Mouse (Mus musculus) neural tube, embryonic 12.5 days (tissue): ENCODE data around the gene Irs2. TPM values are rescaled to one million over a fixed set of nuclear protein-coding genes. Genes with fewer than 3 reads are reported as not detected.
A peak's percentile ranks its signal among the peaks of the same experiment; 100 is the strongest.

Source experiments
- ATAC-seq: fragments of 200-750 bp; cut with Nextera tagmentation; 2 replicates; pipeline ENCODE4 v1.8.0; 2017; ENCODE audit warnings: low read depth, mild to moderate bottlenecking, moderate TSS enrichment, moderate library complexity; ENCODE audit not compliant: low FRiP score
- H3K27ac ChIP-seq: fragments of 300-500 bp; sonication (generic); 2 replicates; pipeline ENCODE4 v1.5.1; 2016
- H3K27me3 ChIP-seq: fragments of 300-500 bp; sonication (generic); replicated peaks from 2 replicates; pipeline ENCODE4 v1.6.1; 2016; ENCODE audit warnings: mild to moderate bottlenecking
- H3K36me3 ChIP-seq: fragments of 300-500 bp; sonication (generic); 2 replicates; pipeline ENCODE4 v1.6.1; 2016; ENCODE audit warnings: mild to moderate bottlenecking
- H3K4me1 ChIP-seq: fragments of 300-500 bp; sonication (generic); 2 replicates; pipeline ENCODE4 v1.6.1; 2016
- H3K4me2 ChIP-seq: fragments of 300-500 bp; sonication (generic); replicated peaks from 2 replicates; pipeline ENCODE4 v1.6.1; 2016; ENCODE audit warnings: mild to moderate bottlenecking
- H3K4me3 ChIP-seq: fragments of 300-500 bp; sonication (generic); 2 replicates; pipeline ENCODE4 v1.5.1; 2016
- H3K9ac ChIP-seq: fragments of 300-500 bp; sonication (generic); 2 replicates; pipeline ENCODE4 v1.6.1; 2016; ENCODE audit warnings: mild to moderate bottlenecking
- H3K9me3 ChIP-seq: fragments of 300-500 bp; sonication (generic); 2 replicates; pipeline ENCODE4 v1.6.1; 2016; ENCODE audit warnings: mild to moderate bottlenecking
- whole genome bisulfite sequencing: fragments of 180-500 bp; shearing (Covaris S2); methylation state at CpG from one replicate; pipeline ENCODE4 v1.1.7; 2016; 5-methylcytosine and 5-hydroxymethylcytosine counted together
- polyA plus RNA-seq: library from polyadenylated mRNA; unstranded; fragments of >200 nt; fragmentation: Nextera tagmentation; extraction: Ambion mirVana; gene quantifications from 2 replicates; pipeline ENCODE4 v1.2.1, GENCODE M21; 2016

Irs2 gene
- polyA plus RNA-seq, result 8.3 and 9.5 TPM in 2 replicates

DNA sequence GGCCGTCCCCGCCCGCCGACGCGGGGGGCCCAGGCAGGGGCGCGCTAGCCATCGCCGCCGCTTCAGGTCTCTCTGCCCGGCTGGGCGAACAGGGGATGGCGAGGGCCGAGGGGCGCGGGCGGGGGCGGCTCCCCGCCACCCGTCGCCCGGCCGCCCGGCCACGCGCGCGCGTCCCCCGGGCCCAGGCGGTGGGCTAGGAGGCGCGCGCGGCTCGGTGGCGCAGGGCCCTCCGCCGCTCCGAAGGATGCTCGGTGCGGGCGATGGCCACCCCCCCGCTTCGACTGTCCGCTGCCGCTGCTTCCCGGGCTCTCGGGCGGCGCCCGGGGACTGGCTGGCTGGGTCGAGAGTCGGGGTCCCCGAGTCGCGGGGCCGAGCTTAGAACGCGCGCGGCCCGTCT lies at the start of gene Irs2:
TSS of gene Irs2 (minus strand) at position 80 of the 397 bp plus-strand sequence.
- peak within 1 kb of the TSS; percentile 95 for H3K27ac ChIP-seq
- H3K4me1 ChIP-seq, result peaks cover 54% of the 10 kb centered on the region
- H3K4me3 ChIP-seq, result peak within 1 kb of the TSS; percentile 88
- peak within 1 kb of the TSS; percentile 89 for H3K9ac ChIP-seq
- H3K9me3 ChIP-seq, result no peaks in the 10 kb centered on the region
- H3K4me2 ChIP-seq, result peak within 1 kb of the TSS; percentile 81
- peak; percentile 18 for ATAC-seq
- H3K27me3 ChIP-seq, result no peaks in the 10 kb centered on the region
- WGBS, result 1% methylated on average over 43 of the region's 64 CpGs
- peaks cover 4% of the 10 kb centered on the region; the same call in 1 of the 2 replicates for H3K36me3 ChIP-seq

DNA sequence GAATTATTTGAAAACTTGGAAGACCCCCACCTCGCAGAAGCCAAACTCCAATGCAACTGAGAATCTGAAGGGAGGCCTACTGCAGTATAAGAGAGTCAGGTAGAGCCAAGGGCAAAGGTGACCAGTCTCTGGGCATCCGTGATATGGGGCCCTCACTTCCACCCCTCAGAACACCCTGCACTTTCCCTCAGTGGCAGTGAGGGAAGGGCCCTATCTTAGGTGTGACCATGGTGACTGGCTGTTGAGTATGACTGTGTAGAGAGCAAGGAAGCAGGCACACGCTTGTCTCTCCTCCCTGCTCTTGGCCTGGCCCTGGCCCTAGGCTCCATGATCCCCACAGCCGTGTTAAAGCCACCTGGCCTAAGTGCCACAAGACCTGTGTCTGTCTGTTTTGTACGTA lies 48.4 kb upstream of the Irs2 start:
- H3K4me1 ChIP-seq, result peaks cover 11% of the 10 kb centered on the region
- H3K27ac ChIP-seq, result no peak overlapping the region
- WGBS, result 91% methylated on average over 5 of the region's 5 CpGs
- no peaks in the 10 kb centered on the region for H3K9me3 ChIP-seq
- H3K4me3 ChIP-seq, result no peak overlapping the region
- no peaks in the 10 kb centered on the region for H3K36me3 ChIP-seq
- ATAC-seq, result no peak
- no peak overlapping the region for H3K4me2 ChIP-seq
- H3K27me3 ChIP-seq, result no peaks in the 10 kb centered on the region; the same call in 1 of the 2 replicates
- no peak overlapping the region for H3K9ac ChIP-seq

DNA sequence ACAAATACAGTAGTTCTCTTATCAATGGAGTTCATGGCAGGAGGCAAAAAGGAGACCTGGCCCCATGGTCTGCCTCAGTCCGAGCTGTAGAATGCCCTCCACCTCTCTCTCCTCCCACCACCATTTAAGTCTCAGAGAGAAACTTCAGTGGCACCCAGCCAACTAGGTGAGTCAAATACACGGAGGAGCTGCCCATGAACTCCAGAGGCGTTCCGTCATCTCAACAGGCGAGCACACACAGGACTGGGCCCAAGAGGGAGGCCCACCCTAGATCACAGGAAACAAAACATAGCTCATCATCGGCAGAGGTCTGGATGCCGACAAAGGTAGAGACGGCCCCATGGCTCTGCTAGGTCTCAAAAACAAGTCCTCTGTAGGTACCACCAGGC lies 47.9 kb upstream of the Irs2 start:
- no peak overlapping the region for H3K27ac ChIP-seq
- H3K36me3 ChIP-seq, result no peaks in the 10 kb centered on the region
- H3K4me1 ChIP-seq, result peaks cover 11% of the 10 kb centered on the region
- no peak overlapping the region for H3K4me2 ChIP-seq
- no peaks in the 10 kb centered on the region for H3K9me3 ChIP-seq
- ATAC-seq, result no peak
- no peak overlapping the region for H3K9ac ChIP-seq
- WGBS, result 93% methylated on average over 8 of the region's 8 CpGs
- H3K27me3 ChIP-seq, result no peaks in the 10 kb centered on the region; the same call in 1 of the 2 replicates
- H3K4me3 ChIP-seq, result no peak overlapping the region

DNA sequence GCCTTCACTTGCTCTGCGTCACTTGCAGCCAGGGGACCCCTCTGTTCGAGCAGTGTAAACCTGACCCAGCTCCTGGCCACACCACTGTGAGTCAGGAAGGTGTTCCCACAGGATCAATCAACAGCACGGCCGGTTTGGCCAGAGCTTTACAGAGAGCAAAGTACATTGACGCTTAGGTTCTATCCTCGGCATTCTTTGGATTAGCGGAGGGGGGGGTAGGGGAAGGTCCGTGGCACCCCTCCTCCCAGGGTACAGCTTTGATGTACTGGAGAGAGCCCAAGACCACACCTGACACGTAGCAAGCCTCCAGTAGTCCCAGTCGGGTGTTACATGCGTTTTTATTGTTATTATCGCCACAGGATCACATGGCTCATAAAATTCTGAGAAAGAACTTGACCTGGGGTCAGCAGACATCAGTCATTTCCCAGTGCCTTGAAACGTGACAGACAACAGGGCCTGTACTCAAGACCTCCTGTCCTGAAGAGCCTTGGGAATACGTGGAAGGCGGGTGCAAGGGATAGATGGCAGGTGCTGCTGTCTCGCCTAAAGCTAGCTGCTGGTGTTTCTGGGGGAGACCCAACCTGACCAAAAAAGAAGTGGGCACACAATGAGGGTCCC lies 47.4 kb upstream of the Irs2 start:
- Histone ChIP-seq H3K27me3 (no peaks in the 10 kb centered on the region), H3K9me3 (no peaks in the 10 kb centered on the region), H3K9ac (no peak overlapping the region), H3K4me3 (no peak overlapping the region), H3K4me2 (no peak overlapping the region), H3K4me1 (peaks cover 10% of the 10 kb centered on the region), H3K36me3 (no peaks in the 10 kb centered on the region), H3K27ac (no peak overlapping the region)
- WGBS, result 51% methylated on average over 16 of the region's 16 CpGs
- no peak for ATAC-seq

DNA sequence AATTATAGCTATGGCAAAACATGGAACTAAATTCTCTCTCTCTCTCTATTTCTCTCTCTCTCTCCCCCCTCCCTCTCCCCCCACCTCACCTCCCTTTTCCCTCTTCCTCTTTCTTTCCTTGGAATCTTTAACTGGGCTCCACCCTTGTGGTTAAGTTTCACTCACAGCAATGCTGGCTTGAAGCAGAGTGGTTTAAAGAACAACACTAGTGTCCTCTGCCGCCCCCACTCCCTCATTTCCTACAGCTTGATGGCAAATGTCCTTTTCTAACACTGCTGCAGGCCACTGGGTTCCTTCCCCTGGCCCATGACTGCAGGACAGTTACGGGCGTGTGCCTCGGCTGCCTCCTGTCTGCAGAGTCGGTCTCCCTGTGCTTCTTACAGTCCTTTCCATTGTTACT lies 41.6 kb upstream of the Irs2 start:
- H3K27ac ChIP-seq, result no peak overlapping the region
- H3K9me3 ChIP-seq, result no peaks in the 10 kb centered on the region
- WGBS, result 66% methylated on average over 5 of the region's 5 CpGs
- H3K4me1 ChIP-seq, result no peaks in the 10 kb centered on the region
- H3K27me3 ChIP-seq, result no peaks in the 10 kb centered on the region
- H3K4me3 ChIP-seq, result no peak overlapping the region
- no peak overlapping the region for H3K9ac ChIP-seq
- ATAC-seq, result no peak
- H3K4me2 ChIP-seq, result no peak overlapping the region
- H3K36me3 ChIP-seq, result no peaks in the 10 kb centered on the region

DNA sequence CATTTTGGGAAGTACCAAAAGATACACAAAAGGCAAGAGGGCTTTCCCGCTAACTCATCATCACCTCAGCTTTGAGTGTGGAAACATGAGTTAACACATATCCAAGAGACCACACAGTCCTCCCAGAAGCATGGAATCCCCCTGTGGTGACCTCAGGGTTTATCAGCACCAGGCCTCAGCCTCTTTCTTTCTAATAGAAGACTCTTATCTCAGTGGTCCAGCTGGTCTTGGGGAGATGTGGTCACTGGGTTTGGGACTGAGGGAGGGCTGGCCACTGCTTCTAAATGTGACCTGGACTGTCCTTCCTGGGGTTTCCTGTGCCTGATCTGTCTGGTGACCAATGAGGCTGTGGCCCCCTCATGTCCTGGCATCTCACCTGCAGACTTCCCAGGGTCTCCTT lies 39.6 kb upstream of the Irs2 start:
- Histone ChIP-seq H3K9me3 (no peaks in the 10 kb centered on the region), H3K4me2 (no peak overlapping the region), H3K27ac (no peak overlapping the region), H3K9ac (no peak overlapping the region), H3K4me1 (0 out of 2 replicates have a peak, but pooled peaks cover 8% of the 10 kb centered on the region), H3K36me3 (no peaks in the 10 kb centered on the region), H3K4me3 (no peak overlapping the region), H3K27me3 (no peaks in the 10 kb centered on the region)
- WGBS, result 95% methylated on average over 1 of the region's 1 CpGs
- no peak for ATAC-seq

DNA sequence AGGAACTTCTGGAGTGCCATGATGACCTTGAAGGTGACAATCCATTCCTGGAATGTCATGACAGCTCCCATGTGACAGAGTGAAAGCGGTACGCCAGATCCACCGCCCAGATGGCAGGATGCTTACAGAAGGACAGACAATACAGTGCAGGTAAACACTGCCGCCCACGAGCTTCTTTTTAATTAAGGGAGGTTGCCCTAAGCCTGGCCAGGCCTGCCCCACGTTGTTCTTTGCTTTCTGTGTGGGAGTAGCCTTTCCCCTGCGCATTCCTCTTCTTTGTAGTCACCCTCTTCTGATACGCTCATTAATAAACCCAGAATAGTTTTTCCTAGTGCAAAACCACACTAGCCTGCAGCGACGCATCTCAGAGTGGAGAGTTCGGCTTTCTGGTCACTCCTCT lies 36.4 kb upstream of the Irs2 start:
- ATAC-seq, result no peak
- Histone ChIP-seq H3K4me1 (0 out of 2 replicates have a peak, but pooled peaks cover 8% of the 10 kb centered on the region), H3K27ac (no peak overlapping the region), H3K9me3 (no peaks in the 10 kb centered on the region), H3K27me3 (no peaks in the 10 kb centered on the region), H3K4me3 (no peak overlapping the region), H3K36me3 (no peaks in the 10 kb centered on the region), H3K4me2 (no peak overlapping the region), H3K9ac (no peak overlapping the region)
- WGBS, result 77% methylated on average over 11 of the region's 11 CpGs

DNA sequence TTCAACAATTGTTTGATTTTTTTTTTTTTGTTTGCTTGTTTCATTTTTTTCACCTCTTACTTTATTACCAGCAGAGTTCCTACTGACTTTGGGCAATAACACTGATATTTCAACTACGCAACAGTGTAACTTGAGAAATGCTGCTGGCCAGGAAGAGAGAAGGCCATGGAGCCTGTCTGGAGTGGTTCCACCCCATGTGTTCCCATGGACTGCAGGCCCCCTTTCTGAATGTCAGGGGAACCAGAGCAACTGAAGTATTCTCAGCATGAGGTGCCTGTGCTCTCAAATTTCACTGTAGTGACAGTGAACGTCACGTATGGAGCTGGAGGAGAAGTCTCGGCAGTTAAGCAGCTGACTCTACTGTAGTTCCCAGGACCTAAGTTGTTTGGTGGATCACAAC lies 35.3 kb upstream of the Irs2 start:
- ATAC-seq, result no peak
- no peak overlapping the region for H3K4me3 ChIP-seq
- no peaks in the 10 kb centered on the region for H3K36me3 ChIP-seq
- H3K27me3 ChIP-seq, result no peaks in the 10 kb centered on the region
- H3K4me1 ChIP-seq, result 0 out of 2 replicates have a peak, but pooled peaks cover 8% of the 10 kb centered on the region
- 78% methylated on average over 4 of the region's 4 CpGs for WGBS
- no peak overlapping the region for H3K9ac ChIP-seq
- no peaks in the 10 kb centered on the region for H3K9me3 ChIP-seq
- H3K27ac ChIP-seq, result no peak overlapping the region
- H3K4me2 ChIP-seq, result no peak overlapping the region

DNA sequence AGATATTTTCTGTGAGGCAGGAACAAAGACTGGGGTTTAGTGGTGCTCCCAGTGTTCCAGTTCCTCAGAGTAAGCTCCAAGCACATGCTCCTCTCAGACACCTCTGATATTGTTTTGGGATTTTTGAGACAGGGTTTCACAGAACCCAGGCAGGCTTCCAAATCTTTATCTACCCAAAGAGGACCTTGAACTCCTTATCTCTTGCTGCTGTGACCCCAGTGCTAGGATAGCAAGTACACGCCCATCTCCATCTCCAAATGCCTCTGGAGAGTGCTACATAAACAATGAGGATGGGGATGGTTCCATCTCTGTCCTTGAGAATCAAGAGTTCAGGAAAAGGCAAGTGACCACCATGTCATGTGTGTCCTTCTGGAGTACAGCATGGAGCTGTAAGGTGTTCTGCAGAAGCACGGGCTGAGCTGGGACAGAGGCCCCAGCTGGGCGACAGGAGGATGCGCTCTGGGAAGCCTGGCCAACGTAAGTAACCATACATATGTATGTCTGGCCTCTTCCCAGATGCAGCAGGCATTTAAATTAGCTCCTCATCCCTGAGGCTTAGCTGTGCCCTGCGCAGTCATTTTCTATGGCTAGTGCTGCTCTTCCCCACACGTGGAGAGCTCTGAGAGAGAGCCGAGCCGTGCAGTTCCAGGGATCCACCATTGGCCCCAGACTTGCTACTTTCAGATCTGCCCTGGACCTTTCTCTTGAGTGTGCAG lies 34.8 kb upstream of the Irs2 start:
- H3K4me1 ChIP-seq, result 0 out of 2 replicates have a peak, but pooled peaks cover 8% of the 10 kb centered on the region
- 66% methylated on average over 9 of the region's 9 CpGs for WGBS
- no peak overlapping the region for H3K27ac ChIP-seq
- no peaks in the 10 kb centered on the region for H3K27me3 ChIP-seq
- no peaks in the 10 kb centered on the region for H3K9me3 ChIP-seq
- ATAC-seq, result 0 out of 2 replicates have a peak, but pooled peaks have one; percentile 29
- no peaks in the 10 kb centered on the region for H3K36me3 ChIP-seq
- no peak overlapping the region for H3K4me3 ChIP-seq
- no peak overlapping the region for H3K4me2 ChIP-seq
- H3K9ac ChIP-seq, result no peak overlapping the region

DNA sequence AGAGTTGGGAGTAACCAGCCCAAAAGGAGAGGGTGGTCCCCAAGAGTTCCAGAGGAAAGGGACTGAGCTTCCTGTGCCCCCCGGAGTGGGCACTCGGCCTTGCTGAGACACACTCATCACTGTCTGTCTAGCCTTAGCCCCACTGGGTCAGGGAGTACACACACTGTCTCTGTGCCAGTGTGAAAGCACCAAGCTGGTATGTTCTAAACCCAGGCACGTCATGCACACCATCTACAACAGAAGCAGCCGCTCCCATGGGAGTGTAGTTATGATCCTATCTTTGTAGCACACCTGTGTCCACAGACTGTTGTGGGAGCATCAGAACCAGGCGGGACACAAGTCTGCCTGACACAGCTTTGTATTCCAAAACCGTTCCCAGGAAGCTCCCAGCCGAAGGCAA lies 31.8 kb upstream of the Irs2 start:
- ATAC-seq, result no peak
- Histone ChIP-seq H3K9ac (no peak overlapping the region), H3K27ac (no peak overlapping the region), H3K27me3 (no peaks in the 10 kb centered on the region), H3K36me3 (no peaks in the 10 kb centered on the region), H3K4me2 (no peak overlapping the region), H3K9me3 (no peaks in the 10 kb centered on the region), H3K4me1 (peaks cover 17% of the 10 kb centered on the region), H3K4me3 (no peak overlapping the region)
- WGBS, result 91% methylated on average over 7 of the region's 7 CpGs

DNA sequence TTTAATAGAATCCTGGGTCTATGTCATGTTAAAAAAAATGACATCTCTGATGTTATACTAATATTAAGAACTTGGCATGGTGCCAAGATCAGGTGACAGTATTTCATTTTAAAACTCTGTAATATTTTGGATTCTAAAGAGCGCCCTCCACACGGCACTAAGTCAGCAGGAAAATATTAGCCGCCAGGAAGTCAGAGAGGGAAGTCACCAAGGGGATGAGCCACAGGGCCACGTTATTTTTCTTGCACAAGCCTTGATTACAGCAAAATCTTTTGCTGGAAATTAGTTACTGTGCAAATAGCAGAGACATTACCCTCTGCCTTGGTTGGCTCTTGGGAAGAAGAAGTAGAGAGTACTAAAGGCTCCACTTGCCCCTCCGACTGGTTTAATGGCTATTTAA lies 30.5 kb upstream of the Irs2 start:
- no peak overlapping the region for H3K4me3 ChIP-seq
- H3K9me3 ChIP-seq, result no peaks in the 10 kb centered on the region
- no peaks in the 10 kb centered on the region for H3K27me3 ChIP-seq
- no peak overlapping the region for H3K9ac ChIP-seq
- no peaks in the 10 kb centered on the region for H3K36me3 ChIP-seq
- H3K4me2 ChIP-seq, result no peak overlapping the region
- ATAC-seq, result no peak
- peaks cover 17% of the 10 kb centered on the region for H3K4me1 ChIP-seq
- no peak overlapping the region for H3K27ac ChIP-seq
- WGBS, result 86% methylated on average over 5 of the region's 5 CpGs

DNA sequence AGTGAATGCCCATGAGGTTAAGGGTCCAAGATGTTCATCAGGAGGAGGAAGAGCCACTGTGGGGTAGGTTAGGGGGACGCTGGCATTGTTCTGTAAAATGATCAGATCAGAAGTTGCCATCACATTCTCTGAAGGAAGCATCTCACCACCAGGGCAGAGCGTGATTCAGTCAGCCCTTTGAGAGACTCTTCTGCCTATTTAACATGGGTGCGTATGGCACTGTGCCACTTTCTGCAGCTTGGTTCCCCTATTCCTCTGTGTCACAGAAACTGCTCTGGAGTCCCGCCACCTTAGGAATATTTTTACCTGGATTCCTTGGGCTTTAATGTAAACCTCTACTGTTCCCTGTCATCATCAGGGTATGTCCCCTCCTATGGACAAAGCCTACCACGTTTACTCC lies 30.1 kb upstream of the Irs2 start:
- no peak for ATAC-seq
- 91% methylated on average over 5 of the region's 5 CpGs for WGBS

More for the DNA sequence above, 30.1 kb upstream of the Irs2 start:
- Histone ChIP-seq H3K4me1 (peaks cover 14% of the 10 kb centered on the region), H3K27ac (no peak overlapping the region), H3K4me2 (no peak overlapping the region), H3K9me3 (no peaks in the 10 kb centered on the region), H3K27me3 (no peaks in the 10 kb centered on the region), H3K4me3 (no peak overlapping the region), H3K9ac (no peak overlapping the region), H3K36me3 (no peaks in the 10 kb centered on the region)
